Mouse (Mus musculus): ENCODE results near the gene Myo6. TPM values are rescaled to one million over a fixed set of nuclear protein-coding genes. Genes with fewer than 3 reads are reported as not detected.
A peak's percentile ranks its signal among the peaks of the same experiment; 100 is the strongest.
"Not testable (repeated sequence)": the region's sequence is repeated elsewhere in the genome, so short reads cannot be mapped to it uniquely, and the experiment has no call there.

Gene Myo6
- total RNA-seq, 1 experiment from 2014 or later, result 30.8 TPM

DNA sequence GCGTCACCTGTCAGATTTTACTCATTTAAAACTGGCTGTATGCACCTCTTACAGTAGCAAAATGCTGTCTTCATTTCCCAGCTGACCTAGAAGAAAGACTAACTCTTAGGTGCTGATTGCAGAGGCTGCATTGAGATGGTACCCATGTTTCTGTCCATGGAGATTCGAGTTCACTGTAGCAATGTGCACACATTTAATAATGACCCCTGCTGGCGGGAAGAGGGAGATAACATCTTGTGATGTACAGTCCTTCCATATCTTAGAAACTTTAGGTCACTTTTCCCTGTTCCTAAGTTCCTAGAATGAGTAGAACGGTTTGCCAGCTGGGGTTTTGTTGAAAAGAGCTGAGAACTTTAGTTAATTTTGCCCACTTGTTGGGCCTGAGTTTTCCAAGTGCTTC lies 138.7 kb downstream of the Myo6 start:
- peak; percentile 14 for DNase-seq

DNA sequence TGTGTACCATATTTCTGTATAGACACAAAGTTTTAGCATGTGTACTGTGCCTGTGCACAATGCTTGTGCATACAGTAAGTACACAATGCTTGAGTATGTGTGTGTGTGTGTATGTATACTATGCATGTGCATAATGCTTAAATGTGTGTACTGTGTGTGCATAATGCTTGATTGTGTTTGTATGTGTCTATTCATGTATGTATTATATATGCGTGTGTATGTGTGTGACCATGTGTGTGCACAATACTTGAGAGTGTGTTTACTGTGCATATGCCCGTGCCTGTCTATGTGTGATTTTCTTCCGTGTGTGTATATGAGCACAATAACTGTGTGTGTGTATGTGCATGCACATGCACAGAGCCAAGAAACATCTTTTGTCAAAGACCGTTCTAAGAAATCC lies 141.6 kb downstream of the Myo6 start:
- DNase-seq, result no peak

DNA sequence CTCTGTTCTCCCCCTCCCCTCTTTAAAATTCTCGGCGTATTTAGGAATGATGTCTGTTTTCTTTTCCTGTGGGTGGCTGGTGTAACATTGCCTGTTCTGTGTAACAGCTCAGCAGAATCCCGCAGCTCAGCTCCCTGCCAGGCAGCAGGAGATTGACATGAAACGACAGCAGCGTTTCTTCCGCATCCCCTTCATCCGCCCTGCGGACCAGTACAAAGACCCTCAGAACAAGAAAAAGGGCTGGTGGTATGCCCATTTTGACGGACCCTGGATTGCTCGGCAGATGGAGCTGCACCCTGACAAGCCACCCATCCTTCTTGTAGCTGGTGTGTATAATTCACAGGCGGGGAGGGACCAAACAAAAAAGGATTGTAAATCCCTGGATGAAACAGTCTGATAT lies 142.0 kb downstream of the Myo6 start:
- DNase-seq, result no peak

DNA sequence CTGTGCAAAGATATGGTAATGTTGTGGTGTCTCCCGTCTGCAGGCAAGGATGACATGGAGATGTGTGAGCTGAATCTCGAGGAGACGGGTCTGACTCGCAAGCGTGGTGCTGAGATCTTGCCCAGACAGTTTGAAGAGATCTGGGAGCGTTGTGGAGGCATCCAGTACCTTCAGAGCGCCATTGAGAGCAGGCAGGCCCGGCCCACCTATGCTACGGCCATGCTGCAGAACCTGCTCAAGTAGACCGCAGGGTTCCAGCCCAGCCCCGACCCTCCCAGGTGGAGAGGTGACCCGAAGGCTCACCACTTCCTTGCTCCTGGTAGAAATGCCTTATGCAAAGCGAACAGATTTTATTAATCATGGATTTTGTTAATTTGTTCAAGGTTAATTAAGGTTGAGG lies 142.8 kb downstream of the Myo6 start:
- no peak for DNase-seq

DNA sequence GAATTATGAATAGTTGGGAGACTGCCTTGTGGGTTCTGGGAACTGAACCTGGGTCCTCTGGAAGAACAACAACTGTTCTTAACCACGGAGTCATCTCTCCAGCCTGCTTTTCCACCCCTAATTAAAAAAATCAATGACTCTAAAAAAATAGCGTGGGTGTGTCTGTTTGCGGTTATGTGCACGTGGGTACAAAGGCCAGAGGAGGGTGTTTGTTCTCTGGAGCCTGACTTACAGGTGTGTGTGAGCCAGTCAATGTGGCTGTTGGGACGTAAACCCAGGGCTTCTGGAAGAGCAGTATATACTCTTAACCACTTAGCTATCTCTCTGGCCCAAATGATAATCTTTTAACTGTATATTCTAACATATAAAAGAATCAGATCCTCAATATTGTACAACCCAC lies 148.8 kb downstream of the Myo6 start:
- DNase-seq, result no peak

DNA sequence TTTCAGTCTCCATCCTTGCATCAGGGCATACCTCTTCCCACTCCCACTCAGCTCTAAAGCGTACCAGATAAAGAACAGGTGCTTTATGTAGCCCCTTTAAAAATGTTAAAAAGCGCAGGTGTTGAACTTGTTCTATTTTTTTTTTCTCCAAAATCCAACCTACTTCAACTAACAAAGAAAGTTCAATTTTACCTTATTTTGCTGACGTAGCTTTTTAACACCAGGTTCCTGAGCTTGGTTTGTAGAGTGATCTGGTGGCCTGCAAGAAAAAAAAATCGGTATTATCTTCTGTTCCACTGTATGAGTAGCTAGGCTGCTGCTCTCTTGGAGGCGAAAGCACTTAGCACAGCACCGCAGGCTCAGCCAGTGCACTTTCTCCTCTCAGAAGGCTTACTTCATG lies 151.1 kb downstream of the Myo6 start:
- DNase-seq, result no peak

DNA sequence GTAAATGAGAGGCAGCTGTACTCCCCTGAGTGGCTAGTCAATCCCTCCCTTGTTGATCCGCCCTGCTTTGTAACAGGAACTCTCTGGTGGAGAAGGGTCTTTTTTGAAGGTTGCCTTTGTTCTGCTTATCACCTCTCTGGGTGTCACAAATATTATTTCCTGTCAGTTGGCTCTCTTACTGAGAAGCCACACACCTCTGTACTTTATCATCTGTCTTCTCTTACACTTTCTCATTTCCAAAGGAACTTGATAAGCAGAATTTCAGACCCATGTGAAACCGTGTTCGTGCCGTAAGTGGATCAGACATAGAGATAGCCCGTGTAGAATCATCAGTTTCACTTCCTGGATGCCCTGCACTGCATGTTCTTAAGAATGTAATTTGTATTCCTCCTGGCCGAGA lies 153.2 kb downstream of the Myo6 start:
- DNase-seq, result no peak

DNA sequence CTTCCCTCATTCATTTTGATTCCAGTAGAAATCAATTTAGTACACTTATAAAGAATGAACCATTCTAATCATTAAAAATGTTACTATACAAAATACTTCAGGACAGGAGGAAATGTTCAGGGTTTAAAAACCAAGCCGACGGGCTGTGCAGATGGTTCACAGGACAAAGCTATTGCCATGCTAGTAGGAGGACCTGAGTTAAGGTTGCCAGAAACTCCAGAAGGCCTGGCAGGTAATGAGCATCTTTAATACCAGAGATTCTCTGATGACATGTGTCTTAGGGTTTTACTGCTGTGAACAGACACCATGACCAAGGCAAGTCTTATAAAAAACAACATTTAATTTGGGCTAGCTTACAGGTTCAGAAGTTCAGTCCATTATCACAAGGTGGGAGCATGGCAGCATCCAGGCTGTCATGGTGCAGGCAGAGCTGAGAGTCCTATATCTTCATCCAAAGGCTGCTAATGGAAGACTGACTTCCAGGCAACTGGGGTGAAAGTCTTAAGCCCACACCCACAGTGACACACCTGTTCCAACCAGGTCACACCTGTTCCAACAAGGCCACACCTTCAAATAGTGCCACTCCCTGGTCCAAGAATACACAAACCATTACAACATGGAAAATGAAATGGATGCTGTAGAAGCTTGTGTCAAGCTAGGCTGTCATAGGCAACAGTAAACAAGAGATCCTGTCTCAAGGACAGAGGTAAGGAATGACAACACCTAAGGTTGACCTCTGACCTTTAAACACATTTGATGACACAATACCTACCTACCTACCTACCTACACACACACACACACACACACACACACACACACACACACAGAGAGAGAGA lies 156.4 kb downstream of the Myo6 start:
- DNase-seq, result not testable (repeated sequence)

DNA sequence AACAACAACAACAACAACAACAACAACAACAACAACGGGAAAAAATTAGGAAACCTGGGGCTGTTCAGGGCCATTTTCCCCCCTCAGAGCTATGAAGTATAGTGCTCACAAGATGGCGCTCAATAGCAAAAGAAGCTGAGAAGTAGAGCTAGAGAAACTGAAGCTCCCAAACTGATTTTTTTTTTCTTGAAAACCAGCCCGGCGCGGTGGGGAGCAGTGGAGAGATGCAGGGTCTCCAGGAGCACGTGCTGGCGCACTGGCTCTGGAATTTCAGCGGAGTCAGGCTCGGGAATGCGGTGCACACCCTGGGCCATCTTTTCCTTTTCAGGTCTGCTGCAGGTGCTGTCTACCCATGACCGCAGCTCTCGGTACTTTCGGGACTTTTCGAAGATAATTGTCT lies 167.3 kb downstream of the Myo6 start:
- peak; percentile 54 for DNase-seq

DNA sequence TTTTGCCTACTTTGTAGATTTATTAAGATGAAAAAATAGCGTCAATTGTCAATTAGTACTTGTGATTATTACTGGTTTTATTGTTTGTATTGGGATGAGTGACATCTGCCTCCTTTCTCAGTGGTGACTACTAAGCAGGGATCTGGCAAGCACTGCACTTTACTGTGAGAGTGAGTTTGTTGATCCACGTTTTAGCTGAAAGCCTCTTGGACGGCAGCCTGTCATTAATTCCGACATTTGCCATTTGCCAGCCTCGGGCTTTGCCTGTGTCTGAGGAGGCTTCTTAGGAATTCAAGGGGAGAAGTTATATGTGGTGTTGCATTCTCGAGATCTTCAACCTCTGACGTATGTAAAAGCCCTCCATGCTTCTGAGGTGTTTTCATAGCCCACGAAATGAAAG lies 168.6 kb downstream of the Myo6 start:
- DNase-seq, result no peak

DNA sequence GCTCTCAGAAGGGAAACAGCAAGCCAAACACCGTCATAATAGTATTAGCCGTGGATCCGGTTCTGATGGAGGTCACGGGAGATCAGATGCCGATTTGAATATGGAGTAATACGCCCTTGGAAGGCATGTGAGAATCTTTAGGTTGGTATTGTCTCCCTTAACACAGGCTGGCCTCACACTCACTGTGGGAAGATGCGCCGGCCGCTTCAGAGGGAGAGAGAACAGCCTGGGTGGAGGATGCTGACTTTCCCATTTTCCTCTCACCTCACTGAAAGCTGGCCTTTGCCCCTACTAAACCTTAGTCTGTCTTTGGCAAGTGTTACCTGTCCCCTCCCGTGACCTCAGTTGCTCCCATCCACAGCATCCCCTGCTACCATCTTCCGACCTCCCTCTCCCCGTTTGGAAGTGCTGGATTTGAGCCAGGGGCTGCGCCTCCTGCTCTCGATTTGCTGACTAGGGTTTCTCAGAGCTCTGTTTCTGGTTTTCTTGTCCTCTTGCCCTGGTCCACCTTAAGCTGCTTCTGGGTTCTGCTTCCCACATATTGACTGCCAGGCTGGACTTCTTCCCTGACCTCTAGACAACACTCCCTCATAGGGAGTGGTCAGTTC lies 169.3 kb downstream of the Myo6 start:
- no peak for DNase-seq

DNA sequence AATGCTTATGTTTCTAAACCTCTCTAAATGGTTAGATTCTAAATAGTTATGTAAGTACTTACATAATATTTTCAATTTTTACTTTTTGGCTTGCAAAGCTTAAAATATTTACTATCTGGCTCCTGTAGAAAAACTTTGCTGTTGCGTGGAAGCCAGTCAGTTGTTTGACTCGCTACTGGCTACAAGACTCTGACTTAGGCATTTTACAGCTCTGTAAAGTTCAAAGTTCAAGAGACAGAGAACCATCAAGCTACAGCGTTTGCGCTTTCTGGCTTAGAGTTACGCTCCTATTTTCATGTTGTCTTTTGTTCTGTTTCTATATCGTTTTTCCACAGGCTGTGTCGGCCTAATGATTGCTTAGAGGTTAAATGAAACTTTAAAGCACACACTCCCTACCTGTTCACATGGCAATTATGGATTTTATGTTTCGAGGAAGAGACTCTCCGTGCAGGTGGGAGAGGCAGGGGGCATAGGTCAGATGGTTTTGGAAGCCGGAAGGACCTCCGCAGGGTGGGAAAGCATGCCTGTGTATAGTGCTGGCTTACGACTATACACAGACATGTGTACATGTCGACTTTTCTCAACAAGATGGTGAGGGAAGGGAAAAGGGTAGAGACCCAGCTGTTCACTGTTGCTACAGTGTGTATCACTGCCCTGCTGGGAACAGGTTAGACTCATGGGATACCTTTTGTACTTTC lies 171.0 kb downstream of the Myo6 start:
- DNase-seq, result no peak

DNA sequence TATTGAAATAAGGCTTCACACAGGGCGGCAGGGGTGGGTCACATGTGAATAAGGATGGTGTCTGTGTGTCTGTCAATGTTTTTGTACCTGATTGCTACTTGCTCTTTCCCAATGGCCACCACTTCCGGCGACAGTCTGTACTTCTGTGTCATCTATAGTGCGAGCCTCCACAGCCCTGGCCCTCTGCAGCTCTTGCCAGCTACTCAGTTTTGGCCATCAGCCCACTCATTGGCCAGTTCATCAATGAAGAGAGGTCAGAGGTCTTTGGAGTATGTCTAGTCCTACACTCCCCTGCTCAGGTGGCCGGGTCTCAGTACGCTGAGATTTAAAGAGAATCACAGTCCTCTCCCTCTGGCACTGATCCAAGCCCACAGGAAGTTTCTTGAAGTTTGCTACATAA lies 173.2 kb downstream of the Myo6 start:
- no peak for DNase-seq

DNA sequence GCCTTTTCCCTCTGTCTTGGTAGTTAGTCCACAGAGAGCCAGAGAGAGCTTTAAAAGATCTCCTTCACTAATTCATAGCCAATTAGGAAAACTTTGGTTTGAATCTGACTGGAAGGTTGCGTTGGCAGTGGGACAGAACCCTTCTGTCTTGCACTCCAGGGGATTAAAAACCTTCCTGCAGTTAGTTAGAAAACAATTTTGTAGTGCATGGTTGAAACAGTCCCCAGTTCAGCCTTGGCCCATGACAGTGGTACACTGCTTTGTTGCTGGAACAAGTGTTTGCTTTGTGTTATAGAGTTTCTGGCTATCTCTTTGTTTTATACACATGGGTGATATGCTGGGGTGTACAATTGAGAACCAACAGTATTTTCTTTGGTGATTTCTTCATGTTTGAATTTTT lies 176.1 kb downstream of the Myo6 start:
- no peak for DNase-seq

DNA sequence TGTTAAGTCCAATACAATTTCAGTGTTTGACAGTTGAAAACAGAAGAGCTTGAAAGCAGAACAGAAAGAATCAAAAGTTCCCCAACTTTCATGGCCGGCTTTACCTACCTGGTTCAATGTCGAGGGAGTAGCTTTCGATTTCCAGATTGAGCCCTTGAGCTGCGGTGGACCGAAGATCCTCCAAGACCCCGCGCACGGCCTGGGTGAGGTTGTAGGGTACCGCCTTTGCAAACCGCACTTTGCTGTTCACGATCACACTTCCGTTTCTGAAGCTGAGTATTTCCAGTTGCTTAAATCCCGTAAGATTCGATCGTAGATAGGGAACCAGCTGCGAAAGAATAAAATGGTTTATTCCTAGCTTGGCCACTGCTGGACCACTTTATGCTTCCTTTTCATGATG lies 176.9 kb downstream of the Myo6 start:
- DNase-seq, result no peak

DNA sequence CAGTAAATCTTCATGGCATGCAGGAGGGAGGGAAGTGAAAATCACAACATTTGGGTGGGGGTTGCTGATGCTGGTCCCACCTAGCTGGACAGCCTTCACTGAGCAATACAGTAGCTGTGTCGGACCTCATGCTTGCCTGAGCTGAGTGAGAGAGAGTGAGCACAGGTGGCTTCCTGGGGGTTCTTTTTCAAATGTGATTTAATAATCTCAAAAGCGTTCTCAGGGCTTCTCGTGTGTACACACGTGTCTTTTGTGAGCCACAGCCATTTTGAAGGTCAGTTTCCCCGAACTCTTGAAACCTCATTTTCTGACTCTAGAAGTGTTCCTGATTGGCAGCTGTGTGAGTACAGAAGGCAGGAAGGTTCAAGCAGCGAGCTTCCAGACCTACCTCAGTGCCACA lies 177.7 kb downstream of the Myo6 start:
- no peak for DNase-seq

DNA sequence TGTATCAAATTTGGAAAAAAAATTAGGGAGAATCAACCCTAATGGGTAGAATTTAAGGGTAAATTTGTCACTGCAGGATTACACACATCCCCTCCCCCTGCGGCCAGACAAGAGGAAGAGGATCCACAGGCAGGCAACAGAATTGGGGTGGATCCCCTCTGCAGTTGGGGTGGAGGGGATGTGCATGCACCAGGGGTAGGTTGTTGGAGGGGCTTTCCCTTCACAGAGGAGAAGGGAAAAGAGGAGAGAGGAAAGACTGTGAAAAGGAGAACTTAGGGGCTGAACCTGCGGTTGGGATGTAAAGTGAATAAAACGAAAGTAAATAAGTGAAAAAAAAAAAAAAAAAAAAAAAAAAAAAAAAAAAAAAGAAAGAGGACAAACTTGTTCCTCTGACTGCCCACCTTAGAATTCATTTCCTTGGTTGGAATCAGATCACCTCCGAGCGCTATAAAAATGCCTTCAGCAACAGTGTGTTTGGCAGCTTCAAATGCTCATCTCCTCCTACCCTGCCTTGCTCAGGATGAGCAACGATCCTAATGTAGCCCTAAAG lies 179.7 kb downstream of the Myo6 start:
- DNase-seq, result no peak

DNA sequence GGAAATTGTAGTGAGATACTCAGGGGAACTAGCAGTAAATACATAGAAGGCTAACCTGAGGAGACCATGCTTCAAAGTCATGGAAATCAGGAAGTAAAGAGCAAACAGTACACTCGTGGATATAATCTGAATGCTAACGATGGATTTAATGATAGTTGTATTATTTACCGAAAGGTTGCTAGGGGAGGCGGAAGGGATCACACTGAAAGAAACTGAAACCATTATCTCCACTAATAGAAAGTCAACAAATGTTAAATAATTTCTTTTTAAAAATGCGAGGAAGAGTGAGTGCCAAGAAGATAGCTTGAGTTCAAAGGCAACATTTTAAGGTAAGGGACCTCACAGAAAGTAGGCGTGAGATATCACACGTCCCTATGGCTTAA lies 186.5 kb downstream of the Myo6 start:
- DNase-seq, result no peak

DNA sequence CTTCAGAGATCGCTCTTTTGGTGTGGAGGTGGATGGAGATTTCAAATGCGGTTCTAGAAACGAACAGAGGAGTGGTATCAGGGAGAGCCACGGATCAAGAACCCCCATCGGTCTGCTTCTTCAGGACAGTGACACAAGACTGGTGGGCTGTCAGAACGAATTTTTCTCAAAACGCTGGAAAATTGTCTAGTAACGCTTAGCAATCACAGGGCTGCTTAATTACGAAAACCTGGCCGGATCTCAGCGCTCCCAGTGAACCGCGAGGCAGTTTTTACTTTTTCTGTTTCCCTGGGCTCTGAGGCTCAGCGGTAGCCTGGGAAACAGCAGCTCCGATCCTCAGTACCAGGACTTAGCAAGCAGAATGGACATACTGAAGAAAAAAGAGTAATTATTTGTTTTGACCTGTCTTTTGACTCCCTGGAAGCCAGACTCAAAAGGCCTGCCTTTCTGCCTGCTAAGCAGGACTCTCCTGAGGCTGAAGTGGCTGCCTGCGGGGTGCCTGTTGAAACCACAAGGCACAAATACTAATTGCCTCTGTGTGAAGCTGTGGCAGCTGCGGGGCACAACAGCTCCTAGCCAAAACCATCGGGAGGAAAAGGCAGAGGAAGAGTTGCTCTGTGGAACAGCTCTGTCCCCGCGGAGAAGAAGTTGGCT lies 187.0 kb downstream of the Myo6 start:
- DNase-seq, result no peak

DNA sequence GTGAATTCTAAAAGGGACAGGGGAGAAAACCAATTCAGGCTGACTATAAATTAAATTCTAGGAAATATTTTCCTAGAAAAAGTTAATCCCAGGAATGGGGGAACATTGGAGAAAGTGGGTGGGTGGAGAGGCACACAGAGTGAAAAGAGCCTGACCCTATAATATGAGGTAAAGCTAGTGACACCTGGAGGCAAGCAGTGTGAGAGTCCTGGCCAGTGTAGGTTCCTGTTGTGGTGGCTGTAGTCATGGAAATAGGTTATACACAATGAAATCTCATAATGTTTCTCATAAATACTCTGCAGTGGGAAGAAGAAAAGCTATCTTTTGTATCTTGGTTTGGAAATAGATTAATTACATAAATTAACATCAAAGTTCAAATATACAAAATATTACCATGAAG lies 195.2 kb downstream of the Myo6 start:
- DNase-seq, result no peak
